Mouse (Mus musculus): ENCODE measurements around the gene Itm2a. TPM values are rescaled to one million over a fixed set of nuclear protein-coding genes. Genes with fewer than 3 reads are reported as not detected.

Itm2a gene
- polyA plus RNA-seq (2016; fragmentation: Nextera tagmentation; extraction: Ambion mirVana): 302 and 316 TPM in 2 replicates

DNA sequence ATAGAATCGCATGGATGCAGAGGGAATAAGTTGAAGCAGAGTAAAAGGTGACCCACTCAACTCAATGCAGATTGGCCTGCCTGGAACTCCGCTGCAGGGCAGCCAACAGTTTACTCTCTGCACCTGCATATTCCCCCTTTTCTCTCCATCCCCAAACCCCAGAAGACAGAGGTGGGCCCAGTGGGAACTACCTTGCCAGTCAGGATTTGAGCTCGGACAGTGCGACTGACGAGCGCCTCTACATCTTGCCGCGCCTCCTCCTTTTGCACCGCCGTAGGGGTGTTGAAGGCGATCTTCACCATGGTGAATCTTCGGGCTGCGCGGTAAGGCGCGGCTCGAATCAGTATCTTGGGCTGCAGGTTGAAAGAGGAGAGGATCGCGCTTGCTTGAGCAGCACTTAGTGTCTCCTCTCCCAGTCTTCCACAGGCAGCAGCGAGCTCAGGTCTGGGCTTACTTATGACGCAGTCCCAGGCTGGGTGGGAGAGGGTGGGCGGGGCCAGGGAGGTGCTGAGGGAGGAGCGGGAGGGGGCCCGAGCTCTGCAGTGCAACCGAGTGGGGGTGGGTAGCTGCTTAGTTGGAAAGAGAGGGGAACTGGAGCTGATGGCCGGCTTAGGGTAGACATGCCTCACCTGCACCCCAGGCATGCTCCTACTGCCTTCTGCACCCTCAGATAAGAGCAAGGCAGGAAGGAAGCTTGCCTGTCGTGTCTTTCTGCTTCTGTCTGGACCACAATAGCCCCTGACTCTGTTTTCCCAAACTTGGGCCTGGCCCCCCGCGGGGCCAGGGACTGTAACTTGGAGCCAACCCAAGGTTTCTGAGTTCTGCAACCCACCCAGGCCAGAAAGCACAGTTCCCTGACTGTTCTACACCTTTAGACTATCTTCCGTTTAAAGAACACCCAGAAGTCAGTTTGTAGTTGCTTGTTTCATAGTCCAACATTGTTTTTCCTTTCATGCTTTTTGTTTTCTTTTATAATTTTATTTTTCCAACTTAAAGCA is at the start of gene Itm2a:
Itm2a (minus strand) TSS at position 462 of the 998 bp plus-strand sequence.
- Histone ChIP-seq H3K4me3 (peak within 1 kb of the TSS; percentile 55), H3K9ac (peak within 1 kb of the TSS; percentile 41), H3K36me3 (no peaks in the 10 kb centered on the region), H3K27ac (peak within 1 kb of the TSS; percentile 40; the same call in 1 of the 2 replicates), H3K4me1 (no peaks in the 10 kb centered on the region), H3K4me2 (peak within 1 kb of the TSS; percentile 67), H3K27me3 (replicated peaks) (no peaks in the 10 kb centered on the region; the same call in 1 of the 2 replicates), H3K9me3 (replicated peaks) (no peaks in the 10 kb centered on the region)
- ATAC-seq: peak; percentile 84
- 14% methylated on average over 26 of the region's 30 CpGs for WGBS (ENCODE audit: insufficient replicate concordance)

DNA sequence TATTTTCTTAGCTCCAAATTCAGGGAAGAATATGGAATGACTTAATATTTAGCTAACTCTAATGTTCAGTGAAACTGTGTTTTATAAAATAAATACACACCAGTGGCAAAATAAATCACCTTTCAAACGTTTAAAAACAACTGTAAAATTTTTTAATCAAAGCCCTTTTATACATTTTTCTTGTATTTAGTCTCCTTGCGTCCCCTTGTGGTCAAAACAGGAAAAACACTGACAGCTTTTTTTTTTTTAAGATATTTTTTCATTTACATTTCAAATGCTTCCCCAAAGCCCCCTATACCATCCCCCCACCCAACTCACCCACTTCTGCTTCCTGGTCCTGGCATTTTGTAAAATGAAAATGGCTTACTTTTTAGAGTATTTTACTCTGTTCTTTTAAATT is 32.7 kb upstream of the Itm2a start:
- WGBS (ENCODE audit: insufficient replicate concordance): 2% methylated on average over 2 of the region's 2 CpGs
- H3K4me2 ChIP-seq: no peak overlapping the region
- H3K9me3 ChIP-seq (replicated peaks): no peaks in the 10 kb centered on the region
- no peaks in the 10 kb centered on the region for H3K4me1 ChIP-seq
- H3K27me3 ChIP-seq (replicated peaks): no peaks in the 10 kb centered on the region
- no peak for ATAC-seq
- no peak overlapping the region for H3K9ac ChIP-seq
- H3K27ac ChIP-seq: no peak overlapping the region
- H3K4me3 ChIP-seq: no peak overlapping the region
- H3K36me3 ChIP-seq: no peaks in the 10 kb centered on the region

DNA sequence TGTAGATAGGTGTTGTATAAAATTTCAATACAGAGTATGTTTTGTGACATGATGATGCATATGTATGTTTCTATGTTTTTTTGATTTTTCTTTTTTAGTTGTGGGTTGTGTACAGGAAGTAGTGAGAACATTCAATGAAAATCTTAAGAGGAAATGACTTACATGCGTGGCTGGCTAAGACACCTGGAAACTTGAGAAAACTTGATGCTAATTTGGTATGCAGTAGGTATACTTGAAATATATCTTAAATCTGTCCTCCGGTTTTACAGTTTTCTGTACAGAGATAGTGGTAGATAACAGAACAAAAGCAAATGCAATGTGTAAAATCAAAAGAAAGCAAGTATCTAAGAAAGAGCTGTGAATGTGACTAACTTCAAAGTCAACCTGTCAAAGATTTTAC is 18.1 kb upstream of the Itm2a start:
- Histone ChIP-seq H3K4me2 (no peak overlapping the region), H3K4me1 (no peaks in the 10 kb centered on the region), H3K9me3 (replicated peaks) (no peaks in the 10 kb centered on the region), H3K9ac (no peak overlapping the region), H3K4me3 (no peak overlapping the region), H3K36me3 (no peaks in the 10 kb centered on the region), H3K27me3 (replicated peaks) (no peaks in the 10 kb centered on the region), H3K27ac (no peak overlapping the region)
- ATAC-seq: no peak
- 56% methylated on average over 2 of the region's 2 CpGs for WGBS (ENCODE audit: insufficient replicate concordance)

DNA sequence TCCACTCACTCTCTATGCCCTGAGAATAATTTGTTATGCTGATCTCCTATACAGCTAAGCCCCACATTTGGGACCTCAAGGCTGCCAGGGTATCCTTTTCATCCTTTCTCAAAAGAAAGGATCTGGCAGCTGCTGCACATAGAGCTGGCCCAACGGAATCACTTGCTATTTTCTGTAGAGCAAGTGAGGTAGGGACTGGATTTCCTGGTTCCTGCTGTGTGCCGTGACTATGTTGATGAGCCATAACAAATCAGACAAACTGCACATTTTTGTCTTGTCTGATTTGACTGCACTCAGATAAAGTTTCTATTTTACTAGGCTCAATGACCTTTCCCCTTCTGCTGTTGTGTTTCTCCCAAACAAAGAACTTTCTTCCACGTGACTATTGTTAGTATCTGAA is 14.2 kb upstream of the Itm2a start:
- WGBS (ENCODE audit: insufficient replicate concordance): 55% methylated on average over 3 of the region's 3 CpGs
- Histone ChIP-seq H3K4me2 (no peak overlapping the region), H3K27ac (no peak overlapping the region), H3K4me3 (no peak overlapping the region), H3K27me3 (replicated peaks) (no peaks in the 10 kb centered on the region), H3K9me3 (replicated peaks) (no peaks in the 10 kb centered on the region), H3K9ac (no peak overlapping the region), H3K36me3 (no peaks in the 10 kb centered on the region), H3K4me1 (no peaks in the 10 kb centered on the region)
- no peak for ATAC-seq

DNA sequence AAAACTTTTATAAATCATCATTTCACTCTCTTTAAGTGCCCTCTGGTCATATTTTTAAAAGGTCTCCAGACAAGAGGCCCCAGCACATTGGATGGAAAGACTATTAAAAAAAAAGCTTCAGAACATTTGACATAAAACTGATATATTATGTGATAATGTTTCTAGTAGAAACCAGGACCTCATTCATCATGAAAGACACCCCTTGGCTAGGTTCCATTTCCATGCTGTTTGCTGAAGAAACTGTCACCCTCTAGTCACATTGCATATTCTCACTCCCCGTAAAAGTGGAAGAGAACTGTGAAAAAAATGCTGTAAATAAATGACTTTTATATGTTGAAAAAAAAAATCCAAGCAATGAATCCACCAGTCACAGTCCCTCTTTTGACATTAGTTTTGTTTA is 12.8 kb upstream of the Itm2a start:
- Histone ChIP-seq H3K4me3 (no peak overlapping the region), H3K27me3 (replicated peaks) (no peaks in the 10 kb centered on the region), H3K36me3 (no peaks in the 10 kb centered on the region), H3K4me2 (no peak overlapping the region), H3K9me3 (replicated peaks) (no peaks in the 10 kb centered on the region), H3K9ac (no peak overlapping the region), H3K4me1 (no peaks in the 10 kb centered on the region), H3K27ac (no peak overlapping the region)
- WGBS (ENCODE audit: insufficient replicate concordance): 63% methylated on average over 1 of the region's 1 CpGs
- ATAC-seq: no peak

DNA sequence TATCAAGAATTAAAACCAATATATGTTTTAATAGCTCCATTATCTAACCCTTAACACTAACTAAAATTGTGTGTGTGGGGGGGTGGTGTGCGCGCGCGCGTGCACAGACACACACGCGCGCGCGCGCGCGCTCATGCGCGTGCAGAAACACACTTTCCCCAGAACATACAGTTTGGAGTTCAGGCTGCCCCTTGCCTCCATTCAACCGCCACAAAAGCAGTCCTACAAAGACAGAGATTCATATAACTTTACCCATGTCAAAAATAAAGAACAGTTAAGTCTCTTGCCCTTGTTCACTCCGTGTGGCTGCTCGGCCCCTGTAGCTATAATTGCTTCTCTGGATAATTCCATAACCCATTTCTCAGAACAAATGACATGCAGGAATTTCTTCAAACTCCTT is 695 bp downstream of the Itm2a start:
- peak overlapping the region; percentile 67 for H3K4me2 ChIP-seq
- H3K9me3 ChIP-seq (replicated peaks): no peaks in the 10 kb centered on the region
- no peaks in the 10 kb centered on the region for H3K36me3 ChIP-seq
- WGBS (ENCODE audit: insufficient replicate concordance): 10% methylated on average over 18 of the region's 18 CpGs
- no peaks in the 10 kb centered on the region; the same call in 1 of the 2 replicates for H3K27me3 ChIP-seq (replicated peaks)
- H3K27ac ChIP-seq: no peak overlapping the region; the same call in 1 of the 2 replicates
- no peaks in the 10 kb centered on the region for H3K4me1 ChIP-seq
- H3K9ac ChIP-seq: peak overlapping the region; percentile 41
- peak overlapping the region; percentile 55 for H3K4me3 ChIP-seq
- ATAC-seq: no peak

DNA sequence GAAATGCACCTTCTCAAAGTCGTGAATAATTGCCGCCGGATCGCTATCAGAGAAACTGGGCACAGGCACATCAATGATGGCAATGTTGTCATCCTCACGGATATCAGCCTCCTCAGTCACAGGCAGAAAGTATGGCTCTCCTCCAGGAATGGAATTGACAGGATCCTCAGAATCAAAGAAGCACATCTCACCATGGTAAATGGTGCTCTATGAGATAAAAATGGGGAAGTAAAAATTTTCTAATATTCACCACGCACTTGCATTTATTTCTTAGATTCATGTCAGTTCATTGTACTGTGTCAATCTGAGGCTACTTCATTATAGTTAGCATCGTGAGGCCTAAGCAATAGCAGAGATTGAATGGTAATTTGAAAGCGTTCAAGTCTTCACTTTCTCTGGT is 4.1 kb downstream of the Itm2a start:
- Histone ChIP-seq H3K27me3 (replicated peaks) (no peaks in the 10 kb centered on the region; the same call in 1 of the 2 replicates), H3K36me3 (no peaks in the 10 kb centered on the region), H3K9ac (no peak overlapping the region), H3K4me1 (no peaks in the 10 kb centered on the region), H3K9me3 (replicated peaks) (no peaks in the 10 kb centered on the region), H3K4me2 (no peak overlapping the region), H3K27ac (no peak overlapping the region), H3K4me3 (no peak overlapping the region)
- no peak for ATAC-seq
- WGBS (ENCODE audit: insufficient replicate concordance): 71% methylated on average over 8 of the region's 8 CpGs

DNA sequence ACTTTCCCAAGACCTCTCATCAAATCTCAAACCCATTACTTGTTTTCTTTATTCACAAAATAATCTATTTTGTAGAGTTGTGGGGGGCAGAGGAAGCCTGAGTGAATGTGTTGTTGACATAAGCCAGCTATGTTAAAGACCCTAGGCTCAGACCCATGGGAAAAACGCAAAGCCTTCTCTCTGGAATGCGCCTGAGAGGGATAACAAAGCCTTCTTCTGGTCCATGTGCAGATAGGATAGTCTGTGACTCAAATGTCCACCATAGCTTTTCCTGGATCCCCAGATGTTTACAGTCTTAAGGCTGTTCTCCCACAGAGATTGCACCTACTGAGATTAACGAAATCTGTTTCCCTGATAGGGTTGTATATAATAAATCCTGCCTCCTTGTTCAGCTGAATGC is 9.9 kb downstream of the Itm2a start:
- no peaks in the 10 kb centered on the region for H3K9me3 ChIP-seq (replicated peaks)
- H3K36me3 ChIP-seq: no peaks in the 10 kb centered on the region
- no peak for ATAC-seq
- H3K27me3 ChIP-seq (replicated peaks): no peaks in the 10 kb centered on the region
- WGBS (ENCODE audit: insufficient replicate concordance): 38% methylated on average over 3 of the region's 3 CpGs
- no peak overlapping the region for H3K4me2 ChIP-seq
- H3K4me1 ChIP-seq: no peaks in the 10 kb centered on the region
- H3K4me3 ChIP-seq: no peak overlapping the region
- no peak overlapping the region for H3K27ac ChIP-seq
- no peak overlapping the region for H3K9ac ChIP-seq

DNA sequence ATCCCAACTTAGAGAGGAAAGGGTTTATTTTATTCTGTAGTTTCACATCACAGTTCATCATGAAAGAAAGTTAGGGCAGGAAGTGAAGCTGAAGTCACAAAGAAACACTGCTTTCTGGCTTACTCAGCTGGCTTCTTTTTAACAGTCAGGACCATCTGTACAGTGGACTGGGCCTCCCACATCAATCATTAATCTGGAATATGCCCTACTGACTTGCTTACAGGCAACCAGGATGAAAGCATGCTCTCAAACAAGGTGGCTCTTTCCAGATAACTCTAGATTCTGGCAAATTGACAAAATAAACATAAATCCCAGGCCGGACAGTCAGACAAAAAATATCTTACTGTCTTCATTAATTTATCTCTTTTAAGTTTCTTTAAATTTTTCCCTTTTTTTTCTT is 27.8 kb downstream of the Itm2a start:
- 50% methylated on average over 1 of the region's 1 CpGs for WGBS (ENCODE audit: insufficient replicate concordance)
- Histone ChIP-seq H3K9me3 (replicated peaks) (no peaks in the 10 kb centered on the region), H3K9ac (no peak overlapping the region), H3K4me3 (no peak overlapping the region), H3K36me3 (no peaks in the 10 kb centered on the region), H3K4me1 (no peaks in the 10 kb centered on the region), H3K4me2 (no peak overlapping the region), H3K27me3 (replicated peaks) (no peaks in the 10 kb centered on the region), H3K27ac (no peak overlapping the region)
- no peak for ATAC-seq

Other genes with a start within 250 kb of the Itm2a start
- gene Gpr174, start 147.5 kb downstream of the Itm2a start, polyA plus RNA-seq (2016; fragmentation: Nextera tagmentation; extraction: Ambion mirVana): 0.10 and 0.18 TPM in 2 replicates

Data from liver, embryonic 12.5 days (tissue).